Mouse (Mus musculus): ENCODE results near the gene Lsg1. TPM values are rescaled to one million over a fixed set of nuclear protein-coding genes. Genes with fewer than 3 reads are reported as not detected.

Lsg1 gene
- total and polyA plus RNA-seq, 3 experiments: 58.8 to 84.4 TPM; not detected in 1

DNA sequence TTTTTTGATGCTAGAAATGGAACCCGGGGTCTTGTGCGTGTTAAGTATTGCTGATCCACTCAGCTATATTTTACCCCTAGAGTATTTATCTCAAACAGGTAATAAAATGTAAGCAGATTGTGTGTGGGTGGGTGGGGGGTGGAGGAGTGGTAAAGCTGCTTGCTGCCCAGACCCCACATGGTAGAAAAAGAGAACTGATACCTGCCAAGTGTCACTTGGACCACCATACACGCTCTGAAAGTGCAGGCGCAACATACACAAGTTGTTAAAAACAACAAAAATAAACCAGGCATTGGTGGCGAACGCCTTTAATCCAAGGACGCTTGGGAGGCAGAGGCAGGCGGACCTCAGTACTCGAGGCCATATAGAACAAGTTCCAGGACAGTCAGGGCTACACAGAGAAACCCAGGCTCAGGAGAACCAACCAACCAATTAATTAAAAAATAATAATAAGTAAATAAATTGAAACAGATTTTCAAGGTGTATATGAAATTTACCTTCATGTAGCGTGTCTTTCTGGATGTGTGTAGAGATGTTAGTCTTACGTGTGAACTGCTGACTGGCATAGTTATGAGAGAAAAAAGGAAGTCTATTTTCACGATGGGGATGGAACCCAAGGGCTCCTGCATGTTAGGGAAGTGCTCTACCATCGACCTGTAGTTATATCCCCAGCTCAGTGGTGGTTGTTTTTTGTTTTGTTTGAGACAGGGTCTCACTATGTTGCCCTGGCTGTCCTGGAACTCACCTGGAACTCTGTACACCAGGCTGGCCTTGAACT, 75.6 kb downstream of the Lsg1 start:
- Histone ChIP-seq H3K4me3 (ENCODE audit: control insufficient read depth in 1 of 2, insufficient read depth in 1 of 2, low read depth in 2 of 2, low read length in 2 of 2) (peak overlapping the region; percentile 68 to 79), H3K27me3 (ENCODE audit: control insufficient read depth in 1 of 2, insufficient read depth in 2 of 2, low read length in 2 of 2) (no peaks in the 10 kb centered on the region), H3K9ac (ENCODE audit: control insufficient read depth, low read depth, low read length, poor library complexity, severe bottlenecking) (peak overlapping the region; percentile 79), H3K27ac (ENCODE audit: control insufficient read depth, low read depth, low read length) (peak overlapping the region; percentile 79), H3K36me3 (ENCODE audit: control insufficient read depth in 1 of 2, insufficient read depth in 2 of 2, low read length in 2 of 2) (peaks cover 0 to 20% of the 10 kb centered on the region in 2 experiments; a peak in 2 of 4 replicates), H3K9me3 (replicated peaks; ENCODE audit: insufficient read depth, low read length) (no peaks in the 10 kb centered on the region), H3K79me2 (ENCODE audit: control insufficient read depth, insufficient read depth, low read length, poor library complexity) (peaks cover 8% of the 10 kb centered on the region; the same call in 1 of the 2 replicates), H3K4me1 (ENCODE audit: control insufficient read depth in 1 of 2, insufficient read depth in 2 of 2, low read length in 2 of 2) (peaks cover 0 to 21% of the 10 kb centered on the region in 2 experiments; a peak in 2 of 4 replicates)
- peak; percentile 86 for DNase-seq (ENCODE audit: low read depth, low spot score)
- TF ChIP-seq NRF1 (IDR thresholded peaks at IDR 0.05; ENCODE audit: insufficient read depth, low read depth, low read length, poor library complexity, severe bottlenecking) (no peak), POLR2A (IDR thresholded peaks at IDR 0.05; ENCODE audit: control insufficient read depth in 1 of 2, insufficient read depth in 1 of 2, low read depth in 1 of 2, low read length in 2 of 2, poor library complexity in 1 of 2) (peak; percentile 19 to 49; a peak in 2 of 4 replicates), MYC (IDR thresholded peaks at IDR 0.05; ENCODE audit: low read depth, low read length) (no peak), TBP (IDR thresholded peaks at IDR 0.05; ENCODE audit: low read depth, low read length) (no peak), SIN3A (IDR thresholded peaks at IDR 0.05; ENCODE audit: low read length) (peak; percentile 51; the same call in 1 of the 2 replicates), ZNF384 (IDR thresholded peaks at IDR 0.05; ENCODE audit: low read depth, low read length) (no peak), RAD21 (IDR thresholded peaks at IDR 0.05; ENCODE audit: low read depth, low read length) (no peak; the same call in none of the 2 replicates), NELFE (IDR thresholded peaks at IDR 0.05; ENCODE audit: low read depth, low read length) (peak; percentile 31; the same call in 1 of the 2 replicates), GATA1 (IDR thresholded peaks at IDR 0.05; ENCODE audit: low read depth, low read length) (no peak), SMC3 (IDR thresholded peaks at IDR 0.05; ENCODE audit: low read depth, low read length) (peak; percentile 18), ZMIZ1 (IDR thresholded peaks at IDR 0.05; ENCODE audit: low read depth, low read length) (no peak; the same call in 1 of the 2 replicates), ETS1 (IDR thresholded peaks at IDR 0.05; ENCODE audit: low read depth, low read length) (peak; percentile 55), POLR2AphosphoS5 (IDR thresholded peaks at IDR 0.05; ENCODE audit: borderline replicate concordance, low read depth, low read length) (no peak), MAFK (IDR thresholded peaks at IDR 0.05; ENCODE audit: borderline replicate concordance, low read depth, low read length) (peak; percentile 84), MAX (IDR thresholded peaks at IDR 0.05; ENCODE audit: low read length) (no peak), KAT2A (conservative IDR thresholded peaks at IDR 0.05; ENCODE audit: low read depth, low read length) (no peak), CHD2 (IDR thresholded peaks at IDR 0.05; ENCODE audit: low read length) (no peak), MAZ (IDR thresholded peaks at IDR 0.05; ENCODE audit: low read depth, low read length) (no peak), EP300 (IDR thresholded peaks at IDR 0.05; ENCODE audit: low read depth in 1 of 2, low read length in 2 of 2) (peak in 1 of 2 experiments; percentile 17; a peak in 2 of 4 replicates), GABPA (IDR thresholded peaks at IDR 0.05; ENCODE audit: low read depth, low read length) (no peak), MYB (IDR thresholded peaks at IDR 0.05; ENCODE audit: low read depth, low read length) (no peak), JUND (IDR thresholded peaks at IDR 0.05; ENCODE audit: low read depth, low read length) (no peak), E2F4 (IDR thresholded peaks at IDR 0.05; ENCODE audit: borderline replicate concordance, low read depth, low read length) (no peak), TCF12 (IDR thresholded peaks at IDR 0.05; ENCODE audit: low read depth, low read length) (no peak), BHLHE40 (IDR thresholded peaks at IDR 0.05; ENCODE audit: borderline replicate concordance, low read depth, low read length) (no peak), HCFC1 (IDR thresholded peaks at IDR 0.05; ENCODE audit: low read depth, low read length) (no peak), USF2 (IDR thresholded peaks at IDR 0.05; ENCODE audit: borderline replicate concordance in 1 of 2, insufficient read depth in 1 of 2, low read depth in 1 of 2, low read length in 2 of 2) (no peak), MEF2A (IDR thresholded peaks at IDR 0.05; ENCODE audit: extremely low read depth, insufficient replicate concordance, low read depth, low read length, poor library complexity, severe bottlenecking) (no peak), CHD1 (IDR thresholded peaks at IDR 0.05; ENCODE audit: low read depth, low read length) (peak; percentile 88; the same call in 1 of the 2 replicates), USF1 (IDR thresholded peaks at IDR 0.05; ENCODE audit: low read depth, low read length) (no peak), UBTF (IDR thresholded peaks at IDR 0.05; ENCODE audit: borderline replicate concordance, insufficient read depth, low read depth, low read length) (0 out of 2 replicates have a peak, but pooled peaks have one; percentile 36), MXI1 (IDR thresholded peaks at IDR 0.05; ENCODE audit: low read depth, low read length) (peak; percentile 18; the same call in 1 of the 2 replicates), RCOR1 (IDR thresholded peaks at IDR 0.05; ENCODE audit: low read depth, low read length) (no peak; the same call in 1 of the 2 replicates), POLR2AphosphoS2 (IDR thresholded peaks at IDR 0.05; ENCODE audit: low read length) (no peak), ZKSCAN1 (IDR thresholded peaks at IDR 0.05; ENCODE audit: low read depth, low read length) (no peak)
